Mouse (Mus musculus): ENCODE data around the gene Nfat5. TPM values are rescaled to one million over a fixed set of nuclear protein-coding genes. Genes with fewer than 3 reads are reported as not detected.

Nfat5 gene
- polyA plus RNA-seq, 1 experiment = 15.5 TPM

DNA sequence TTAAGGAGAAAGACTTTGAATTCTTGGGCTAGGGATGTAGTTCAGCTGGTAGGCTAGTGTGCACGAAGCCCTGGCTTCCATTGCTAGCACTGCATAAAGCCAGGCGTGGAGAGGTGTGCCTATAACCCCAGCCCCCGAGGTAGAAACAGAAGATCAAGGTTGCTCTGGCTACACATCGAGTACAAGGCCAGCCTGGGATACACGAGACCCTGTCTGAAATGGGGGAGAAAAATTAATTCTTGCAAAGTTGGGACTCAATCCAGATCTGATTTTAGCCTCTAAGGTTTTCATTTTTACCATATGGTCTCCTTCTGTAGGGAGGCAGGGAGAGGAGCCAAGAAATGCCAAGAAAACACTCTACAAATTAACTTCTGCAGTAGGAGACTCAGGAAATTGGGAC lies 36.0 kb upstream of the Nfat5 start:
- WGBS = 87% methylated on average over 5 of the region's 5 CpGs
- Histone ChIP-seq H3K27ac (ENCODE audit: insufficient read depth, low read depth, low read length) (no peak overlapping the region), H3K27me3 (ENCODE audit: control insufficient read depth, insufficient read depth, low read length) (no peaks in the 10 kb centered on the region), H3K36me3 (ENCODE audit: control insufficient read depth, insufficient read depth, low read length) (no peaks in the 10 kb centered on the region), H3K4me3 (ENCODE audit: low read depth, low read length) (no peak overlapping the region), H3K4me1 (ENCODE audit: control insufficient read depth, insufficient read depth, insufficient read length, low read length) (peaks cover 12% of the 10 kb centered on the region)
- TF ChIP-seq CTCF (IDR thresholded peaks at IDR 0.05; ENCODE audit: extremely low read depth, insufficient read length, insufficient replicate concordance, low read depth, low read length) = no peak

DNA sequence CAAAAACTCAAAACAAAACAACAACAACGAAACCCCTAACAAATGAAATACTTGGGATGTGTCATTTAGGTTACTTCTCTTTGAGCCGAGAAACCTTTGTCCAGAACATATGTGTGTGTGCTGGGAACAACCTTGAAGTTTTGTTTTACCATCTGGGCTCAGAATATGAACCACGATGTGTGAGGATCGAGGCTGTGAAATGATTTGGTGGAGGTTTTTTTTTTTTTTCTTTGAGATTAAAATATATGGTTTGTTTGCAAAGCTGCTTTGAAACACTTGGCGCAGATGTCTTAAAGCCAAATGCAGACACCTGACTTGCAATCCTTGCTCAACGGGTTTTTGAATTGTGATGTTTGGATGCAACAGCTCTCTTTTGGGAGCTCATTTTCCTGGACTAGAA lies 33.1 kb upstream of the Nfat5 start:
- no peak for TF ChIP-seq CTCF (IDR thresholded peaks at IDR 0.05; ENCODE audit: extremely low read depth, insufficient read length, insufficient replicate concordance, low read depth, low read length)
- TF ChIP-seq POLR2A (IDR thresholded peaks at IDR 0.05; ENCODE audit: low read depth, low read length) = no peak
- Histone ChIP-seq H3K4me1 (ENCODE audit: control insufficient read depth, insufficient read depth, insufficient read length, low read length) (peaks cover 2% of the 10 kb centered on the region), H3K36me3 (ENCODE audit: control insufficient read depth, insufficient read depth, low read length) (no peaks in the 10 kb centered on the region), H3K27me3 (ENCODE audit: control insufficient read depth, insufficient read depth, low read length) (no peaks in the 10 kb centered on the region), H3K4me3 (ENCODE audit: low read depth, low read length) (no peak overlapping the region), H3K27ac (ENCODE audit: insufficient read depth, low read depth, low read length) (no peak overlapping the region)
- WGBS = 57% methylated on average over 6 of the region's 6 CpGs

GRCm38 (mm10) chr8:107261172-107261571 lies 32.1 kb upstream of the Nfat5 start:
- H3K4me1 ChIP-seq (ENCODE audit: control insufficient read depth, insufficient read depth, insufficient read length, low read length) = no peaks in the 10 kb centered on the region; the same call in 1 of the 2 replicates
- no peak overlapping the region for H3K27ac ChIP-seq (ENCODE audit: insufficient read depth, low read depth, low read length)
- H3K4me3 ChIP-seq (ENCODE audit: low read depth, low read length) = no peak overlapping the region
- WGBS = 84% methylated on average over 4 of the region's 4 CpGs
- no peaks in the 10 kb centered on the region for H3K36me3 ChIP-seq (ENCODE audit: control insufficient read depth, insufficient read depth, low read length)
- TF ChIP-seq CTCF (IDR thresholded peaks at IDR 0.05; ENCODE audit: extremely low read depth, insufficient read length, insufficient replicate concordance, low read depth, low read length) = no peak
- no peak for TF ChIP-seq POLR2A (IDR thresholded peaks at IDR 0.05; ENCODE audit: low read depth, low read length)
- no peaks in the 10 kb centered on the region for H3K27me3 ChIP-seq (ENCODE audit: control insufficient read depth, insufficient read depth, low read length)

- H3K4me3 ChIP-seq (ENCODE audit: low read depth, low read length) = no peak overlapping the region
Measured at GRCm38 (mm10) chr8:107262046-107262705, 31.1 kb upstream of the Nfat5 start.

GRCm38 (mm10) chr8:107265811-107266210 lies 27.5 kb upstream of the Nfat5 start:
- Histone ChIP-seq H3K36me3 (ENCODE audit: control insufficient read depth, insufficient read depth, low read length) (no peaks in the 10 kb centered on the region), H3K4me3 (ENCODE audit: low read depth, low read length) (no peak overlapping the region), H3K4me1 (ENCODE audit: control insufficient read depth, insufficient read depth, insufficient read length, low read length) (no peaks in the 10 kb centered on the region; the same call in 1 of the 2 replicates), H3K27me3 (ENCODE audit: control insufficient read depth, insufficient read depth, low read length) (no peaks in the 10 kb centered on the region), H3K27ac (ENCODE audit: insufficient read depth, low read depth, low read length) (no peak overlapping the region)
- TF ChIP-seq POLR2A (IDR thresholded peaks at IDR 0.05; ENCODE audit: low read depth, low read length) (no peak), CTCF (IDR thresholded peaks at IDR 0.05; ENCODE audit: extremely low read depth, insufficient read length, insufficient replicate concordance, low read depth, low read length) (no peak)
- WGBS = 79% methylated on average over 10 of the region's 10 CpGs

More at GRCm38 (mm10) chr8:107262046-107262705, 31.1 kb upstream of the Nfat5 start:
- WGBS = 60% methylated on average over 8 of the region's 8 CpGs
- H3K4me1 ChIP-seq (ENCODE audit: control insufficient read depth, insufficient read depth, insufficient read length, low read length) = no peaks in the 10 kb centered on the region; the same call in 1 of the 2 replicates
- TF ChIP-seq CTCF (IDR thresholded peaks at IDR 0.05; ENCODE audit: extremely low read depth, insufficient read length, insufficient replicate concordance, low read depth, low read length) (no peak), POLR2A (IDR thresholded peaks at IDR 0.05; ENCODE audit: low read depth, low read length) (no peak)
- H3K36me3 ChIP-seq (ENCODE audit: control insufficient read depth, insufficient read depth, low read length) = no peaks in the 10 kb centered on the region
- no peaks in the 10 kb centered on the region for H3K27me3 ChIP-seq (ENCODE audit: control insufficient read depth, insufficient read depth, low read length)
- no peak overlapping the region for H3K27ac ChIP-seq (ENCODE audit: insufficient read depth, low read depth, low read length)

DNA sequence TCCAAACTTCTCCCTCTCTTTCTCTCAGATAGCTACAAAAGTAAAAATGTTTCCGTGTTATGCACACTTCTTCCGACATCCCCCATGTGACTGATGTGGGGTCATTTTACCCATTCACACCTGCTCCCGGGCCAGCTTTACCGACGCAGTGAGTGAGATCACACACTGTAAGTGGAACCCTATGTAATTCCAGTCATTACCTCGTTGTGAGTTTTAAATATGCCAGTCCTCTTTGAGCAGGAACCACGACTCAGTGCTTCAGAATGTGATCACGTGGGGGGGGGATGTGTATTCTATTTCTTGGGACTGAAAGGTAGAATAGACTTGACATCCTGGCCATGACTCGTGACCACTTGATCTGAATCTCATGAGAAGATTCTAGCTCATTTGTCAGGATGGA lies 24.8 kb upstream of the Nfat5 start:
- Histone ChIP-seq H3K27me3 (ENCODE audit: control insufficient read depth, insufficient read depth, low read length) (no peaks in the 10 kb centered on the region), H3K4me1 (ENCODE audit: control insufficient read depth, insufficient read depth, insufficient read length, low read length) (no peaks in the 10 kb centered on the region), H3K4me3 (ENCODE audit: low read depth, low read length) (no peak overlapping the region), H3K36me3 (ENCODE audit: control insufficient read depth, insufficient read depth, low read length) (no peaks in the 10 kb centered on the region), H3K27ac (ENCODE audit: insufficient read depth, low read depth, low read length) (no peak overlapping the region)
- WGBS = 68% methylated on average over 9 of the region's 9 CpGs
- TF ChIP-seq POLR2A (IDR thresholded peaks at IDR 0.05; ENCODE audit: low read depth, low read length) (no peak), CTCF (IDR thresholded peaks at IDR 0.05; ENCODE audit: extremely low read depth, insufficient read length, insufficient replicate concordance, low read depth, low read length) (no peak)

DNA sequence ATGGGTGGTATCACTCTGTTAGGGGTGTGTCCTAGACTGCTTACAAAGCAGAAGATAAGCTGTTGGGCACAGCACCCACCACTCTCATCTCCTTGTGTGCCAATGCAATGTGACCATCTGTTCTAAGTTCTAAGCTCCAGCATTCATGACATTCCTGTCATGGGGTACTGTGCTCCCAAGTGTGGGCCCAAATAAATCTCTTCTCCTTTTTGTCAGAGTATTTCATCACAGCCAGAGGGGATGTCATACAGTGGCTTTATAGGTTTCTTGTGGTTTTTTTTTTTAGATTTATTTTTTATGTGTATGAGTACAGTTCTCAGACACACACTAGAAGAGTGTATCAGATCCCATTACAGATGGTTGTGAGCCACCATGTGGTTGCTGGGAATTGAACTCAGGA lies 24.1 kb upstream of the Nfat5 start:
- Histone ChIP-seq H3K27ac (ENCODE audit: insufficient read depth, low read depth, low read length) (no peak overlapping the region), H3K4me3 (ENCODE audit: low read depth, low read length) (no peak overlapping the region), H3K36me3 (ENCODE audit: control insufficient read depth, insufficient read depth, low read length) (no peaks in the 10 kb centered on the region), H3K27me3 (ENCODE audit: control insufficient read depth, insufficient read depth, low read length) (no peaks in the 10 kb centered on the region), H3K4me1 (ENCODE audit: control insufficient read depth, insufficient read depth, insufficient read length, low read length) (no peaks in the 10 kb centered on the region)
- TF ChIP-seq POLR2A (IDR thresholded peaks at IDR 0.05; ENCODE audit: low read depth, low read length) (no peak), CTCF (IDR thresholded peaks at IDR 0.05; ENCODE audit: extremely low read depth, insufficient read length, insufficient replicate concordance, low read depth, low read length) (no peak)
